Mouse (Mus musculus): ENCODE measurements around the gene Ak7. TPM values are rescaled to one million over a fixed set of nuclear protein-coding genes. Genes with fewer than 3 reads are reported as not detected.

Ak7 gene
- polyA plus RNA-seq, 2 experiments = 0.14 to 0.33 TPM

GRCm38 (mm10) chr12:105824743-105825142, 119.0 kb downstream of the Ak7 start:
- no peaks in the 10 kb centered on the region for H3K9me3 ChIP-seq (ENCODE audit: control insufficient read depth, low read length)
- TF ChIP-seq POLR2A (IDR thresholded peaks at IDR 0.05; ENCODE audit: borderline replicate concordance, extremely low read depth, insufficient read depth, insufficient read length) = no peak
- no peak for ATAC-seq (ENCODE audit: low FRiP score, low read depth)
- H3K4me3 ChIP-seq (replicated peaks; ENCODE audit: low read length) = no peak overlapping the region
- H3K4me2 ChIP-seq (replicated peaks; ENCODE audit: low read depth, low read length, severe bottlenecking) = no peak overlapping the region
- no peaks in the 10 kb centered on the region for H3K4me1 ChIP-seq (ENCODE audit: control insufficient read depth, insufficient read depth, low read length)
- H3K9ac ChIP-seq (ENCODE audit: low read depth, low read length, severe bottlenecking) = no peak overlapping the region
- no peak for DNase-seq (ENCODE audit: low spot score)
- WGBS = 74% methylated on average over 8 of the region's 8 CpGs
- no peak overlapping the region for H3K27ac ChIP-seq (replicated peaks; ENCODE audit: low read depth, low read length)
- no peaks in the 10 kb centered on the region for H3K27me3 ChIP-seq (ENCODE audit: control insufficient read depth, insufficient read depth, low read length)
- H3K36me3 ChIP-seq (ENCODE audit: control insufficient read depth, insufficient read depth, low read length) = peaks cover 92% of the 10 kb centered on the region

GRCm38 (mm10) chr12:105825266-105825665, 119.5 kb downstream of the Ak7 start:
- WGBS = 90% methylated on average over 4 of the region's 4 CpGs
- no peak overlapping the region for H3K9ac ChIP-seq (ENCODE audit: low read depth, low read length, severe bottlenecking)
- H3K4me3 ChIP-seq (replicated peaks; ENCODE audit: low read length) = no peak overlapping the region
- TF ChIP-seq POLR2A (IDR thresholded peaks at IDR 0.05; ENCODE audit: borderline replicate concordance, extremely low read depth, insufficient read depth, insufficient read length) = no peak
- H3K27ac ChIP-seq (replicated peaks; ENCODE audit: low read depth, low read length) = no peak overlapping the region
- no peak overlapping the region for H3K4me2 ChIP-seq (replicated peaks; ENCODE audit: low read depth, low read length, severe bottlenecking)
- H3K4me1 ChIP-seq (ENCODE audit: control insufficient read depth, insufficient read depth, low read length) = no peaks in the 10 kb centered on the region
- peaks cover 91% of the 10 kb centered on the region for H3K36me3 ChIP-seq (ENCODE audit: control insufficient read depth, insufficient read depth, low read length)
- ATAC-seq (ENCODE audit: low FRiP score, low read depth) = no peak
- H3K9me3 ChIP-seq (ENCODE audit: control insufficient read depth, low read length) = no peaks in the 10 kb centered on the region
- no peaks in the 10 kb centered on the region for H3K27me3 ChIP-seq (ENCODE audit: control insufficient read depth, insufficient read depth, low read length)
- DNase-seq (ENCODE audit: low spot score) = no peak

Other genes starting within 250 kb of the Ak7 start
- 1.7 and 2.2 TPM in 2 replicates for gene Bdkrb2, start 142.8 kb upstream of the Ak7 start, polyA plus RNA-seq (2012; rRNA removed)
- gene Bdkrb2, start 142.8 kb upstream of the Ak7 start, polyA plus RNA-seq (2014; fragmentation: Nextera tagmentation; extraction: Ambion mirVana) = 0.82 and 1.2 TPM in 2 replicates
- 0.05 and 0.10 TPM in 2 replicates for gene Bdkrb1, start 102.9 kb upstream of the Ak7 start, polyA plus RNA-seq (2012; rRNA removed)
- 0.23 TPM in 1 of 2 replicates, not detected in the other for gene Bdkrb1, start 102.9 kb upstream of the Ak7 start, polyA plus RNA-seq (2014; fragmentation: Nextera tagmentation; extraction: Ambion mirVana)
- 16.4 and 16.9 TPM in 2 replicates for gene Gskip, start 21.1 kb upstream of the Ak7 start, polyA plus RNA-seq (2012; rRNA removed)
- gene Gskip, start 21.1 kb upstream of the Ak7 start, polyA plus RNA-seq (2014; fragmentation: Nextera tagmentation; extraction: Ambion mirVana) = 30.7 TPM in 2 replicates
- 29.1 and 32.5 TPM in 2 replicates for gene Atg2b, start 20.8 kb upstream of the Ak7 start, polyA plus RNA-seq (2012; rRNA removed)
- 18.6 and 20.5 TPM in 2 replicates for gene Atg2b, start 20.8 kb upstream of the Ak7 start, polyA plus RNA-seq (2014; fragmentation: Nextera tagmentation; extraction: Ambion mirVana)
- 165 and 175 TPM in 2 replicates for gene Papola, start 78.7 kb downstream of the Ak7 start, polyA plus RNA-seq (2012; rRNA removed)
- 163 and 171 TPM in 2 replicates for gene Papola, start 78.7 kb downstream of the Ak7 start, polyA plus RNA-seq (2014; fragmentation: Nextera tagmentation; extraction: Ambion mirVana)